Mouse (Mus musculus): ENCODE measurements around the gene Olfr657. TPM values are rescaled to one million over a fixed set of nuclear protein-coding genes. Genes with fewer than 3 reads are reported as not detected.
A peak's percentile ranks its signal among the peaks of the same experiment; 100 is the strongest.

Olfr657 gene
- total RNA-seq, 1 experiment = not detected

DNA sequence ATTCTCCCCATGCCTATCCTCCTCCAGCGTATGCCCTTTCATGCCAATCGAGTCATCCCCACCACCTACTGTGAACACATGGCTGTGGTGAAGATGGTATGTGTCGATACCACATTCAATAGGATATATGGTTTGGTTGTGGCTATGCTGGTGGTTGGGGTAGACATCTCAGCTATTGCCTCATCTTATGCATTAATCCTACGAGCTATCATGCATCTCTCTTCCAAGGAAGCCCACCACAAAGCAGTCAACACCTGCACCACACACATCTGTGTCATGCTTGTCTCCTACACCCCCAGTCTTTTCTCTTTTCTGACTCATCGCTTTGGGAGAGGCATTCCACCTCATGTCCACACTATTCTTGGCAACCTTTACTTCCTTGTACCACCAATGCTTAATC, 36.3 kb upstream of the Olfr657 start:
- no peak for TF ChIP-seq MAFK (IDR thresholded peaks at IDR 0.05; ENCODE audit: insufficient read depth, low read depth, low read length)
- TF ChIP-seq HCFC1 (IDR thresholded peaks at IDR 0.05; ENCODE audit: borderline replicate concordance, insufficient read depth, low read length) = no peak
- TF ChIP-seq ZC3H11A (IDR thresholded peaks at IDR 0.05; ENCODE audit: borderline replicate concordance, low read depth, low read length) = no peak
- no peak for TF ChIP-seq ZNF384 (IDR thresholded peaks at IDR 0.05; ENCODE audit: low read depth, low read length)
- TF ChIP-seq CHD2 (IDR thresholded peaks at IDR 0.05; ENCODE audit: low read depth, low read length) = no peak
- no peaks in the 10 kb centered on the region for H3K4me1 ChIP-seq (ENCODE audit: control insufficient read depth in 2 of 2, insufficient read depth in 2 of 2, low read length in 2 of 2, poor library complexity in 1 of 2)
- no peak overlapping the region for H3K9ac ChIP-seq (ENCODE audit: insufficient read depth, low read depth, low read length, poor library complexity, severe bottlenecking)
- no peaks in the 10 kb centered on the region for H3K36me3 ChIP-seq (ENCODE audit: control insufficient read depth, insufficient read depth, low read length, poor library complexity, severe bottlenecking)
- H3K9me3 ChIP-seq (ENCODE audit: control insufficient read depth, insufficient read depth, low read depth, low read length) = no peaks in the 10 kb centered on the region
- in situ Hi-C loops (cut with MboI; ENCODE audit: low sequenced_read_pairs in 2 of 2, unreplicated experiment in 2 of 2) = no loop called here
- no peak overlapping the region for H3K27ac ChIP-seq (ENCODE audit: insufficient read depth, low read depth, low read length, poor library complexity, severe bottlenecking)
- no peak overlapping the region for H3K4me3 ChIP-seq (ENCODE audit: insufficient read depth in 1 of 2, low read depth in 1 of 2, low read length in 2 of 2, poor library complexity in 1 of 2, severe bottlenecking in 1 of 2)
- no peak for DNase-seq (ENCODE audit: low read depth, low spot score)

DNA sequence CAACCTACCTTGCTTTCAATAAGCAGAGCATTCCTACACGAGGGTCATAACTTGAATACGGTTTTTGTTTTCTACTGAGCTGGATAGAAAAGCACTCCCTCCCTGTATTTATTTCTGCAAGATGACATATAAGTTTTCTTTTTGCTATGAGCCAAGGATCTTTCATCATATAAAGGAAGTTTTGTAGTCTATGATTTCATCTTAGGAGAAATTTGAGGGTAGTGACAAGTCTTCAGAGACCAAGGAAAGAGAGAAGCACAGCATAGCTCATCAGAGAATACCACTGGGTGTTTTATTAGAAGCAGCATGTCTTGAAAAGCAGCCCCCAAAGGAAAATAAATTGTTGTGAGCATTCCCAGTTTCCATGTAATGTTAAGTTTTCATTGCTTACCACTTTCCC, 22.9 kb upstream of the Olfr657 start, which contains the start of gene Olfr655:
Olfr655 (minus strand) TSS at position 101 of the 400 bp plus-strand sequence.
- DNase-seq (ENCODE audit: low read depth, low spot score) = no peak
- Histone ChIP-seq H3K4me3 (ENCODE audit: insufficient read depth in 1 of 2, low read depth in 1 of 2, low read length in 2 of 2, poor library complexity in 1 of 2, severe bottlenecking in 1 of 2) (no peak within 1 kb of the TSS), H3K4me1 (ENCODE audit: control insufficient read depth in 2 of 2, insufficient read depth in 2 of 2, low read length in 2 of 2, poor library complexity in 1 of 2) (no peaks in the 10 kb centered on the region), H3K9me3 (ENCODE audit: control insufficient read depth, insufficient read depth, low read depth, low read length) (no peaks in the 10 kb centered on the region), H3K27ac (ENCODE audit: insufficient read depth, low read depth, low read length, poor library complexity, severe bottlenecking) (no peak within 1 kb of the TSS), H3K36me3 (ENCODE audit: control insufficient read depth, insufficient read depth, low read length, poor library complexity, severe bottlenecking) (no peaks in the 10 kb centered on the region), H3K9ac (ENCODE audit: insufficient read depth, low read depth, low read length, poor library complexity, severe bottlenecking) (no peak within 1 kb of the TSS)
- in situ Hi-C loops (cut with MboI; ENCODE audit: low sequenced_read_pairs in 2 of 2, unreplicated experiment in 2 of 2) = loop anchor here in 1 of 2 experiments (25.0 kb wide), 1 partner anchor 414 kb away; the partner anchor contains the start of genes Olfr648 and Olfr649
- no peak for TF ChIP-seq HCFC1 (IDR thresholded peaks at IDR 0.05; ENCODE audit: borderline replicate concordance, insufficient read depth, low read length)
- no peak for TF ChIP-seq MAFK (IDR thresholded peaks at IDR 0.05; ENCODE audit: insufficient read depth, low read depth, low read length)
- TF ChIP-seq ZNF384 (IDR thresholded peaks at IDR 0.05; ENCODE audit: low read depth, low read length) = no peak
- TF ChIP-seq ZC3H11A (IDR thresholded peaks at IDR 0.05; ENCODE audit: borderline replicate concordance, low read depth, low read length) = no peak
- TF ChIP-seq CHD2 (IDR thresholded peaks at IDR 0.05; ENCODE audit: low read depth, low read length) = no peak

DNA sequence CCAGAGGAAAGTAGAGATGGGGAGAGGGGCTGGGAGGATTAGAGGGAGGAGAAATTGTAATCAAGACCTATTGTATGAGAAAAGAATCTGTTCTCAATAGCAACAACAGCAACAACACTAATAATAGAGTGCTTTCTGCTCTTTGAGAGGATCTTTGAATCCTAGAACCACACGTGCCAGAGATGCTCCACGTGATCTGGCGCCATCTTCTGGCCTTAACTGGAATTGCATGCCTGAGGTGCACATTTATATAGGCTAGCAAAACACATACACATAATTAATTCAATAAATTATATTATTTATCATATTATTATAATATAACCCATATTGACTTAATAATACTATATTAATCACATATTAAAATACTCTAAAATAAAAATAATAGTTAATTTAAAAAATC, 21.4 kb upstream of the Olfr657 start:
- peak; percentile 40 for DNase-seq (ENCODE audit: low read depth, low spot score)
- no peak overlapping the region for H3K27ac ChIP-seq (ENCODE audit: insufficient read depth, low read depth, low read length, poor library complexity, severe bottlenecking)
- no peak overlapping the region for H3K9ac ChIP-seq (ENCODE audit: insufficient read depth, low read depth, low read length, poor library complexity, severe bottlenecking)
- TF ChIP-seq ZC3H11A (IDR thresholded peaks at IDR 0.05; ENCODE audit: borderline replicate concordance, low read depth, low read length) (peak; percentile 72; the same call in 1 of the 2 replicates), CHD2 (IDR thresholded peaks at IDR 0.05; ENCODE audit: low read depth, low read length) (no peak)
- H3K9me3 ChIP-seq (ENCODE audit: control insufficient read depth, insufficient read depth, low read depth, low read length) = no peaks in the 10 kb centered on the region
- in situ Hi-C loops (cut with MboI; ENCODE audit: low sequenced_read_pairs in 2 of 2, unreplicated experiment in 2 of 2) = loop anchor here in 1 of 2 experiments (25.0 kb wide), 1 partner anchor 416 kb away; the partner anchor contains the start of genes Olfr648 and Olfr649
- no peaks in the 10 kb centered on the region for H3K4me1 ChIP-seq (ENCODE audit: control insufficient read depth in 2 of 2, insufficient read depth in 2 of 2, low read length in 2 of 2, poor library complexity in 1 of 2)
- H3K4me3 ChIP-seq (ENCODE audit: insufficient read depth in 1 of 2, low read depth in 1 of 2, low read length in 2 of 2, poor library complexity in 1 of 2, severe bottlenecking in 1 of 2) = no peak overlapping the region
- no peaks in the 10 kb centered on the region for H3K36me3 ChIP-seq (ENCODE audit: control insufficient read depth, insufficient read depth, low read length, poor library complexity, severe bottlenecking)

DNA sequence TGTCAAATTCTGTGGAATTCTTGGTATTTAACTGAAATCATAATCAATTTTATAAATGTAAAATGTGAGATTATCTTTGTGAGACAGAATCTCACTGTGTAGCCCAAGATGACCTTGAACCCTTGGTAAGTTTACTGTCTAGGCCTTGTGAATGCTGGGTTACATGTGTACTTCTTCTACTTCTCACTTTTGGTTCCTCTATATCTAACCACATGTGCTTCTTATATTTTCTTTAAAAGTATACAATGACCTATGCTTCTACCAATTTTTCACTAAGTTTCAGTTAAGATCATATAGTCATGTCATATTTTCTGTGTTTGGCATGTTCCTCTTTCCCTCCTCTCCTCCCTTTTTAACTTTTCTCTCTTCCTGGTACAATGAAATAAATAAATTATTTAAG, 19.9 kb upstream of the Olfr657 start:
- H3K36me3 ChIP-seq (ENCODE audit: control insufficient read depth, insufficient read depth, low read length, poor library complexity, severe bottlenecking) = no peaks in the 10 kb centered on the region
- in situ Hi-C loops (cut with MboI; ENCODE audit: low sequenced_read_pairs in 2 of 2, unreplicated experiment in 2 of 2) = loop anchor here in 1 of 2 experiments (25.0 kb wide), 1 partner anchor 417 kb away; the partner anchor contains the start of genes Olfr648 and Olfr649
- H3K9ac ChIP-seq (ENCODE audit: insufficient read depth, low read depth, low read length, poor library complexity, severe bottlenecking) = no peak overlapping the region
- no peaks in the 10 kb centered on the region for H3K9me3 ChIP-seq (ENCODE audit: control insufficient read depth, insufficient read depth, low read depth, low read length)
- no peak for DNase-seq (ENCODE audit: low read depth, low spot score)
- no peak for TF ChIP-seq ZNF384 (IDR thresholded peaks at IDR 0.05; ENCODE audit: low read depth, low read length)
- no peak for TF ChIP-seq HCFC1 (IDR thresholded peaks at IDR 0.05; ENCODE audit: borderline replicate concordance, insufficient read depth, low read length)
- TF ChIP-seq CHD2 (IDR thresholded peaks at IDR 0.05; ENCODE audit: low read depth, low read length) = no peak
- no peak for TF ChIP-seq MAFK (IDR thresholded peaks at IDR 0.05; ENCODE audit: insufficient read depth, low read depth, low read length)
- no peak for TF ChIP-seq ZC3H11A (IDR thresholded peaks at IDR 0.05; ENCODE audit: borderline replicate concordance, low read depth, low read length)
- no peak overlapping the region for H3K27ac ChIP-seq (ENCODE audit: insufficient read depth, low read depth, low read length, poor library complexity, severe bottlenecking)
- no peak overlapping the region for H3K4me3 ChIP-seq (ENCODE audit: insufficient read depth in 1 of 2, low read depth in 1 of 2, low read length in 2 of 2, poor library complexity in 1 of 2, severe bottlenecking in 1 of 2)
- H3K4me1 ChIP-seq (ENCODE audit: control insufficient read depth in 2 of 2, insufficient read depth in 2 of 2, low read length in 2 of 2, poor library complexity in 1 of 2) = no peaks in the 10 kb centered on the region

DNA sequence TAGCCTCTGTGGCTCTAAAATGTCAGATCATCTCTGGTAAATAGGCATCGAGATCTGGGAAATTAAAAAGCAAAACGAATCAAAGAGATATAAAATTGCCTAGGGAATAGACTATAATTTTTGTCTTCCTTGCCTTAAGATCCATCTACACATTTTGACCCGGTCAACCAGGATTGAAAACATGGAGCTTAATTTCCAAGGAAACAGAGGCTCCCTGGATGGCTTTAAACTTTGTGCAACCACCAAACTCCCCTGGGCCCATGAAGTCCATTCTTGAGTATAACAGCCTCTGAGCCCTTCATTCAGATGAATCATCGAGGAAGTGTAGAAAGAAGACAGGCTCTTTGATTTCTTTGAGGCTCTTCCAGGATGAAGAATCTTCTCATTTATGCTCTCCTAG, 10.9 kb upstream of the Olfr657 start, which contains the start of gene Olfr656:
Olfr656 (plus strand) TSS at position 301 of the 400 bp plus-strand sequence.
- Histone ChIP-seq H3K27ac (ENCODE audit: insufficient read depth, low read depth, low read length, poor library complexity, severe bottlenecking) (no peak within 1 kb of the TSS), H3K4me3 (ENCODE audit: insufficient read depth in 1 of 2, low read depth in 1 of 2, low read length in 2 of 2, poor library complexity in 1 of 2, severe bottlenecking in 1 of 2) (no peak within 1 kb of the TSS), H3K9me3 (ENCODE audit: control insufficient read depth, insufficient read depth, low read depth, low read length) (no peaks in the 10 kb centered on the region), H3K36me3 (ENCODE audit: control insufficient read depth, insufficient read depth, low read length, poor library complexity, severe bottlenecking) (no peaks in the 10 kb centered on the region), H3K9ac (ENCODE audit: insufficient read depth, low read depth, low read length, poor library complexity, severe bottlenecking) (no peak within 1 kb of the TSS), H3K4me1 (ENCODE audit: control insufficient read depth in 2 of 2, insufficient read depth in 2 of 2, low read length in 2 of 2, poor library complexity in 1 of 2) (no peaks in the 10 kb centered on the region)
- DNase-seq (ENCODE audit: low read depth, low spot score) = no peak
- in situ Hi-C loops (cut with MboI; ENCODE audit: low sequenced_read_pairs in 2 of 2, unreplicated experiment in 2 of 2) = loop anchor here in 1 of 2 experiments (25.0 kb wide), 1 partner anchor 426 kb away; the partner anchor contains the start of genes Olfr648 and Olfr649
- TF ChIP-seq MAFK (IDR thresholded peaks at IDR 0.05; ENCODE audit: insufficient read depth, low read depth, low read length) (no peak), ZNF384 (IDR thresholded peaks at IDR 0.05; ENCODE audit: low read depth, low read length) (no peak), HCFC1 (IDR thresholded peaks at IDR 0.05; ENCODE audit: borderline replicate concordance, insufficient read depth, low read length) (no peak), ZC3H11A (IDR thresholded peaks at IDR 0.05; ENCODE audit: borderline replicate concordance, low read depth, low read length) (no peak), CHD2 (IDR thresholded peaks at IDR 0.05; ENCODE audit: low read depth, low read length) (no peak)
